Mouse (Mus musculus): ENCODE results near the gene Xrcc1. TPM values are rescaled to one million over a fixed set of nuclear protein-coding genes. Genes with fewer than 3 reads are reported as not detected.

The Xrcc1 gene
- total and polyA plus RNA-seq, 3 experiments, result 34.7 to 61.2 (median 36.8) TPM

DNA sequence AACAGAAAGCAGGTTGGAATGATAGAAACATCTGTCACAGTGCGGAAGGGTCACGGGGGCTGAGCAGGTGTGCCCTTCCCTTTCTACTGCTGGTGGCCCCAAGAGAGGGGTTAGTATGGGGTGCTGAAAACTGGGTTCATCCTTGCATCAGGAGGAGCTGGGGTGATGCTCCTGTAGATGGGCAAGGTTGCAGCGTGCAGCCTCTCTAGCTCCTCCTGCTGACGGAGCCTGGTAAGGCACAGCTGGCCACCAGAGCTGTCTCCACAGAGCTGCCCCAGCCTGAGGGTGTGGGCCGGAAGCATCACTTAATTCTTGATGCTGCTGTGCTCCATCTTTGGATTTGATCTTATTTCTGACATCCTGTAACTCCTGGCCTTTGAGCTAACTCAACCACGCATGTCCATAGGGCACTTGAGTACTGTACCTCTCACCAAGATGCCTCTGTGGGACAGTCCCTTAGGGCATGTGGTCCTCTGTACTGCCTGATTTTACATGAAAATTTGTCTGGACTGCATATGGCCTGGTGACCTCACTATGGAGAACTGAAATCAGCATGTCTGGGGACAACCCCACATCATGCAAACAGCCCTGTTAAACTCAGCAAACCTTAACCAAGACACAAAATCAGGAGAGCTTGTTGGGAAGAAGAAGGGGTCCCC lies 18.6 kb downstream of the Xrcc1 start:
- peak; percentile 66 for DNase-seq

DNA sequence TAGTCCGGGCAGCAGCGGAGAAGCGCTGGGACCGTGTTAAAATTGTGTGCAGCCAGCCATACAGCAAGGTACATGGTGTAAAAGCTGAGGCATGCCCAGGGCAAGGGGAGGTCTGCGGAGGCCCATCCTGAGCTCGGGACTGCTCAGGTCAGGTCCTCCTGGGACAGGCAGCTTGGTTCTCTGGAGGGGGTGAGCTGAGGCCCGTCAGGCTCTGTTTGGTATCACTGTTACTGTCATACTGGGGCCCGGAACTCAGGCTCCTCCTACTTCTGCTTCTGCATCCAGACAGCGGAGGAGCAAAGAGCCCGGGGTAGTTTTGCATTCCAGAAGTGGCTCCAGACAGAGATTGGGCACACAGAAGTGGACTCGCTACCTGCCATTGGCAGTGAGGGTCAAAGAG lies 19.5 kb downstream of the Xrcc1 start:
- no peak for DNase-seq

DNA sequence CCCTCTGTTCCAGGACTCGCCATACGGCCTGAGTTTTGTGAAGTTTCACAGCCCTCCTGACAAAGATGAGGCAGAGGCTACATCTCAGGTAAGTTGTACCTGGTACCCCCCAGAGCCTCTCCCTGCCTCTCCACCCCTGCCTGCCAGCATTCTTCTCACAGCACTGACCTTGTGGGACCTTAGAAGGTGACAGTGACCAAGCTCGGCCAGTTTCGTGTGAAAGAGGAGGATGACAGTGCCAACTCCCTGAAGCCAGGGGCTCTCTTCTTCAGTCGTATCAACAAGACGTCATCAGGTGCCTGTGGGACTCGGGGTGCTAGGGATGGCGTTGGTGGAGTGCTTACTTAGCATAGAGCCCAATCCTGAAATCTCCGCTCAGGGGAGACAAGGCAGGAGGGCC lies 20.1 kb downstream of the Xrcc1 start:
- DNase-seq, result no peak

DNA sequence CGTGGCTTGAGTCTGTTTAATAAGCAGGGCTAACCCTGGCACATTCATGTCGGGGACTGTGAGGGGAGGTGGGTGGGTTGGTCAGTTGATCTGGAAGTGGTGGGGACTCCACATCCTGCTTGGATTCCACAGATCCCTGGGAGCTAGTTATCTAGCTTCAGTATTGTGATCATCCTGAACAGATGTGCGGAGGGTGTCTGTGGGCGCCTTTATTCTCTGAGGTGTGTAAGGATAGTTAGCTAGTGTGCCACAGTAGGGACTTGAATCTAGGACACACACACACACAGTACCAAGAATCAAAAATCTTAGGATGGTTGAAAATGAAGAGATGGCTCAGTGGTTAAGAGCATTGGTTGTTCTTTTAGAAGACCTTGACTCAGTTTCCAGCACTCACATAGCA lies 22.4 kb downstream of the Xrcc1 start:
- DNase-seq, result no peak

DNA sequence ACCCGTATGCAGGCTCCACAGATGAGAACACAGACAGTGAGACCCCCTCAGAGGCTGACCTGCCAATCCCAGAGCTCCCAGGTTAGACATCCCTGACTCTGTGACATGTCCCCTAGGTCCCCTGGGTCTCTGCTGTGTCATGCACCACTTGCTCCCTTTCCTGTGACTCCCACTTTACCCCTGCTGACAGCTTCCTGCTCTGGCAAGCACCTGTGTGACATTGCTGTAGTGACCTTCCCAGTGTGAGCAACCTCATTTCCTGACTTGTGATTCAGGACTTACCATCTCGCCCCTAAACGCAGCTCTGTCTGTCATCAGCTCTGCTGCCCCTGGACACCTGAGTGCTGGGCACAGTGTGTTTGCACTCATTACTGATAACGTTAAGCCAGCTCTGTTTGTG lies 25.0 kb downstream of the Xrcc1 start:
- no peak for DNase-seq

DNA sequence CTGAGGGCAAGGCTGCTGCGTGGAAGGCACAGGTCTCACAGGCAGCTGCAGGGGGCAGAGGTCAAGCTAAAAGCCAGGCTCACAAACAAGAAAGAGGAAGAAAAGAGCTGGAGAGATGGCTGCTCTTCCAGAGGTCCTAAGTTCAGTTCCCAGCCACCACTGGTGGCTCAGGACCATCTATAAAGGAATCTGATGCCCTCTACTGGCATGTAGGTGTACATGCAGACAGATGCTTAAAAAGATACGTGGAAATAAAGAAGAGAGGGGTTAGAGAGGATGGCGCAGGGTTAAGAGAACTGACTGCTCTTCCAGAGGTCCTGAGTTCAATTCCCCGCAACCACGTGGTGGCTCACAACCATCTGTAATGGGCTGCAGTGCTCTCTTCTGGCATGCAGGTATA lies 26.4 kb downstream of the Xrcc1 start:
- DNase-seq, result no peak

DNA sequence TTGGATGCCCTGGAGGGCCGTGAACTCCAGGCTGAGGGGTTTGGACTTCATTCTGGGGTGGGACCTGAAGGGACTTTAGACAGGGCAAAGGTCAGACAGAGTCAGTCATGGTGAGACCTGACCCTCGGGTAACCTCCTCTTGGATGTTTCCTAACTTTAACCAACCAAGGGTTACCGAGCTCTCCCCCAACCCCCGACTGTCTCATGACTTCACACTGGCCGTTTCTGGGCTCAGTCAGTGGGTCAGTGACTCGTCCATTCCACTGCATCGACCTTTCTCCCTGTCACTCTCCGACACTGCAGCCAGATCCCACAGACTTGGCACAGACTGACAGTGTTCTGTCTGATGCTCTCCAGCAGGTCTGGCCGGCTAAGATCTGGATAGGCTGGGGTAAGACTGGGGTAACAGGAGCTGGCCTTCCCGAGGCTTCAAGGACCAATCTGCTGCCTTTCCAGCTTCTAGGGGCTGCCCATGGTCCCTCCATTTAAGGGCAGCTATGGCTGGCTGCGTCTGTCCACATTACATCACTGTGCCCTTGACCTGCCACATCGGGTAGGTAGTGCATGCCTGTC lies 28.2 kb downstream of the Xrcc1 start:
- peak; percentile 50 for DNase-seq

DNA sequence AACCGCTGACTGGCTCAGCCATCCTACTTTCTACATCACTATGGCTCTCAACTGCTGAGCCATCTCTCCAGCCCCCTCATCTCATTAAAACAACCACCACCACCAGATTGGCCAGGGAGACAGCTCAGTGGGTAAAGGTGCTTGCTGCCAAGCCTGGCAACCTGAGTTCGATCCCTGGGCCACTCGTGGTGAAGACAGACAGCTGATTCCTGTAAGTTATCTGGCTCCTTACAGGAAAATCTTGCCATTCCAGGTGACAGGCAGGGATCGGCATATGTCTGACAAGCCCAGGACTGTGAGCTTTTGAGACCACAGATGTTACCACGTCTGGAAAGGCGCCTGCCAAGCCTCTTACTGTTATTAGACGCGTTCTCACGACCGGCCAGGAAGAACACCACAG lies 31.7 kb downstream of the Xrcc1 start:
- no peak for DNase-seq

DNA sequence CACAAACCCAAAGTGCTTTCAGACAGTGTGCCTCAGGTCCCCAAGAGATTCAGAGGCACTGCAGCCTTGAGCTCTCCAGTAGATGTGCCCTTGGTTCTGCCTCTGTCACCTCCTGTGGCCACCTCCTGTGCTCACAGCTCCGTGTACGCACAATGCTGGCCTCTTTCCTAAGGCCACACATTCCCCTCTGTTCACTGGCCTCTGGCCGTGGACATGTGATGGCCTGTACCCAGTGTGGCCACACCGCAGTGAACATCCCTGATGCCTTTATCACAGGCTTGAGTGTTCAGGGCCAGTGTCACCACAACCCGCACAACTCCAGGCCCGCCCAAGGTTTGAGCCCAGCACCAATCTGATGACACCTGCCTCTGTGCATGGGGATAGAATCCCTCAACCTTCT lies 38.8 kb downstream of the Xrcc1 start:
- peak; percentile 61 for DNase-seq

DNA sequence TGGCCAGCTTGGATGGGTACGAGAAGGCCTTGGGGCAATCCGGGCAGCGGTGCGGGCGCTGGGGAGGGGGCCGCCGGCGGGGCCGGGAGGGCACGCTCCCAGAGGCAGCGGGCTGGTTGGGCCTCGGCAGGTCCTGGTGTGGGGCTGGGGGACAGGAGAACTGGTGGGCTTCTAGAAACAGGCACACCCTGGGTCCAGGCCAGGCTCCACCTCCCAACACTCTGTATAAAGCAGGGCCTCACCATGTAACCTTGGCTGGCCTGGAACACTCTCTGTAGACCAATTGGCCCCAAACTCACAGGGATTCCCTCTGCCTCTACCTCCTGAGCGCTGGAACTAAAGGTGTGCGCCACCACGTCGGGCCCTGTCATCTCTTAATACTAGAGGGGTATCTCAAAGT lies 39.9 kb downstream of the Xrcc1 start:
- DNase-seq, result no peak

DNA sequence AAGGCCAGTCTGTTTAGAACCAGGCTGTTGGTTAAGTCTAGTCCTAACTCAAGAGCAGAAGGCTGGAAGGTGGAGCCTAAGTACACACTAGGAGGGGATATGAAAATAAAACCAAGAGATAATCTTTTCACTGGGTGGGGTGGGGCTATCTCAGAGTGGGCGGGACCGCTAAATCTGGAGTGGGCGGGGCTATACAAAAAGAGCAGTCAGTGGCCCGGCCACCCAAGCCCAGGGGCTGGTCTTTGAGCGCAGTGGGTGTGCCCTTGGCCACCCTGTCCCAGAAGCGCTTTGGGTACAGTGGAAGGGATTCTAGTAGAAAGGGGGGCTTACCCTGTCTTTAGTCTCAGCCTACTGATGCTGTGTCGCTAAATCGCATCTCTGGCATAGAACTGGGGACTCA lies 40.7 kb downstream of the Xrcc1 start:
- no peak for DNase-seq

DNA sequence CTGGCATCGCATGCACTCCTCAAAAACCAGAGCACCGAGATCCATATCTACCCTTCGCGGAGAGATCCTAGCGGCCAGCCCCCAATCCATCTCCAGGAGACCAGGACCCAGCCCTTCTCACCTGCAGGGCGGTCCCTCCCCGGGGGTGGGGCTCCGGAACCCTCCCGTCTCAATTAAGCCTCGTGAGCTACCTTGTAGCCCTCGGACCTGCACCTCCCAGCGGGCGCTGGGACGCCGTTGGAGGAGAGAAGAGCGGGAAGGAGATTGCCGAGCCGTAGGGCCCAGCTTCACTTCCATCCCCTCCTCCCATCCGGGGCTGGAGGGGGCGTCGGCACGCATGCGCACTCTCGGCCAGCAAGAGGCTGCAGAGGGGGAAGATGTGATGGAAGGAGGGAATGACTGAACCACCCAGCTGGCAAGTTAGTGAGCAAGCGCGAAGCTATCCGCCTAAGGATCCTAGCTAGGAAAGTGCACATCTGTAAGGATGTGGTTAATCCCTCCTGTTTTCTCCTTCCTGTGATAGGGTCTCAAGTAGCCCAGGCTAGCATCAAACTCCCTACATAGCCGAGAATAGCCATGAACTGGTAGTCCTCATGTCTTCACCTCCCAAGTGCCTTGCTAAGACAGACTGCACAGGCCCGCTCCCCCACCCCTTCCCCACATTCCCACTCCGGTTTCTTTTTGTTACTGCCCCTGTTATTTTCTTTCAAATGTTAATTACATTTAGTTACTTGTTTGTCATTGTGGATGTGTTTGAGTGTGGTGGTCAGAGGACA lies 41.4 kb downstream of the Xrcc1 start, which contains the start of the genes Ethe1 and Zfp575:
TSS of gene Ethe1 (plus strand) at position 214 of the 776 bp plus-strand sequence.
TSS of gene Zfp575 (minus strand) at position 312 of the 776 bp plus-strand sequence.
- DNase-seq, result no peak

DNA sequence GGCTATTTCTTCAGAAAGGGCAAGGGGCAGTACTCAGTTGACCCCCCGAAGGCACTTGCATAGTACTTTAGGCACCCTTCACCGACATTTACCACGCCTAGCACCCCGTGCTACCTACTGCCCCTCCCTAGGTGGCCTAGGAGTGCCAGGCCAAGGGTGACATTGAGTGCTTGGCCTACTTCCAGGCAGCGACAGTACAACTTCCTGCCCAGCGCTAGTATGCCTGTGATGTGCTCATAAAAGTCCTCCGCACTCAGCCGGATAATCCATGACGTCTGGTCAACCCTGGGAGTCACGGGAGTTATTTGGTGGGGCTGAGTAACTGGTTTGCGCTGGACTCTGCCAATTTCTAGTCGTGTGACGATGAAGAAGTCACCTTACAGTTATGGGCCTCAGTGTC lies 42.2 kb downstream of the Xrcc1 start:
- DNase-seq, result peak; percentile 78

DNA sequence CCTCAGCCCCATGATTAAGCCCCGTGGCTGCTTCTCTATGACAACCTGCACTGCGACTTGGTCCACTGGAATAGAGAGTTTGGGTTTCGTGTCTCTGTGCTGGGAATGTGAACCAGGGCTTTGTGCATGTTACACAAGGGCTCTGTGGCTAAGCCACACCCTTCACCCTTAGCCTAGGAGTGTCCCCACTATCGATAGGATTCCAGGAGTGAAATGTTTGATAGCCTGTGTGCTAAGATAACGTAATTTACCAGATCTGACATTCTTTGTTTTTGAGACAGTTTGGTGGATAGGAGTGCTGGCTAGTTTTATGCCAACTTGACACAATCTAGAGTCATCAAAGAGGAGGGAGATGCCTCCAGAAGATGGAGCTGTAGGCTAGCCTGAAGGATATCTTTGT lies 45.6 kb downstream of the Xrcc1 start:
- DNase-seq, result no peak

DNA sequence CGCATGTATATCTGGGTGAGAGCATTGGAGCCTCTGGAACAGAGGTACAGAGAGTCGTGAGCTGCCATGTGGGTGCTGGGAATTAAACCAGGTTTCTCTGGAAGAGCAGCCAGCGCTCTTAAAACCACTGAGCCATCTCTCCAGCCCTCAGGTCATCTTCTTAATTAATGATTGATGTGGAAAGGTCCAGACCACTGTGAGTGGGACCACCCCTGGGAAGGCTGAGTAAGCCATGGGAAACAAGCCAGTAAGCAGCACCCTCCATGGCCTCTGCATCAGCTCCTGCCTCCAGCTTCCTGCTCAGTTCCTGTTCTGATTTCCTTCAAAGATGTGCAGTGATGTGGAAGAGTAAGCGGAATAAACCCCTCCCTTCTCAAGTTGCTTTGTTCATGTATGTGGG lies 46.1 kb downstream of the Xrcc1 start:
- DNase-seq, result no peak

DNA sequence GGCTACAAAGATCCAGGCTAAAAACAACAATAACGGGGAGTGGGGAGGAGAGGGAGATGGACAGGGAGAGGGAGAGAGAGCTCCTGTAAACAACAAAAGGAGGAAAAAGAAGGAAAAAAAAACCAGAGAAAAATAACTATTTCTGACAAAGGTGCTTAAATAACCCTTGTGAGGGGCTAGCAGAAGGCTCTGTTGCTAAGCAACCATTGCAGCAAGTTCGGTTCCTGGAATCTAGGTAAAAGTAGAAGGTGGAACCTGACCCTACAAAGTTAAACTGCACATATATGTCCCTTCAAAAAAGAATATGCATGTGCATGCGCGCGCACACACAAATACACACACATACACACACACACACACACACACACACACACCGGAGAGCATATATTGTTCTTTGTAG lies 46.7 kb downstream of the Xrcc1 start:
- no peak for DNase-seq

DNA sequence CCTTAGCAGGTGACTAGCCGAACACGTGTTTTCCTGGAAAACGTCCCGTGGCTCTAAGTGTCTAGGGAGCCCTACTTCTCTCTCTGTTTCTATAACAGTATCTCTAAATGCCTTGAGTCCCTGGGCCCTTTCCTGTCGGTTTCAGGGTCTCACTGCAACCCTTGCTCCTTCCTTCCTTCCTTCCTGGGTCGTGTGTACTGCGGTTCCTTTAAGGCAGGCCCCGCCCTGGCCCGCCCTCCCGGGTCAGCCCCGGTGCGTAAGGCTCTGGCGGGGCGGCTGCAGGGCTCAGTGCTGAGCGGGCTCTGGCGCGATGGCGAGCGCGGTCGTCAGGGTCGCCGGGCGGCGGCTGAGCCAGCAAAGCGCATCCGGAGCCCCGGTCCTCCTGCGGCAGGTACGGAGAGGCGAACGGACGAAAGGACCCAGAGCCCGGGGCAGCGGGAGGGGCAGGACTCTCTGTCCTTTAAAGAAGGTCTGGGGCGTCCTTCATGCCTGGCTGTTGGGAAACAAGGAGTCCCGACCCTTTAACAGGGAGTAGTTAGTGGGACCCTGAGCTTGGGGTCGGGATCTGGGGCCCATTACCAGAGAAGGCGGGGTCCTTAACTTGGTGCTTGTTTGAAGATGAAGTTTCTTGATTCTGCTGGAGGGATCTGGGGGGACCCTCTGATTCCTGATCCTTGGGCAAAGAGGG lies 47.7 kb downstream of the Xrcc1 start:
- DNase-seq, result peak; percentile 90

DNA sequence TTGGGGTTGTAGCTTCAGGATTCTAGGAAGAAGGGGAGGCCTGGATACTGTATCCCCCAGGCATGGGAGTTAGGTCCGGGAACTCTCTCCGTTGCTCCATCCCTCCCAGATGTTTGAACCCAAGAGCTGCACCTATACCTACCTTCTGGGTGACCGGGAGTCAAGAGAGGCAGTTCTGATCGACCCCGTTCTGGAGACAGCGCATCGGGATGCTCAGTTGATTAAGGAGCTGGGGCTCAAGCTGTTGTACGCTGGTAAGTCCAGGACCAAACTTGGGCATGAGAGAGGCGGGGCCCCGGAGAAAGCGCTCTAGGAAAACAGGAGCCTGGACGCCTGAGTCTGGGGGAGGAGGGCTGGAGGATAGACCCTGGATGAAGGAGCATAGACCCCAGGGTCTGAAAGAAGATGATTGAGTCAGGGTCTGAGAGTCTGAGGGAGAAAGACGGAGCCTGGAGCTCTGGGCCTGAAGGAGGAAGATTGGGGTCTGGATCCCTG lies 48.3 kb downstream of the Xrcc1 start:
- DNase-seq, result no peak

DNA sequence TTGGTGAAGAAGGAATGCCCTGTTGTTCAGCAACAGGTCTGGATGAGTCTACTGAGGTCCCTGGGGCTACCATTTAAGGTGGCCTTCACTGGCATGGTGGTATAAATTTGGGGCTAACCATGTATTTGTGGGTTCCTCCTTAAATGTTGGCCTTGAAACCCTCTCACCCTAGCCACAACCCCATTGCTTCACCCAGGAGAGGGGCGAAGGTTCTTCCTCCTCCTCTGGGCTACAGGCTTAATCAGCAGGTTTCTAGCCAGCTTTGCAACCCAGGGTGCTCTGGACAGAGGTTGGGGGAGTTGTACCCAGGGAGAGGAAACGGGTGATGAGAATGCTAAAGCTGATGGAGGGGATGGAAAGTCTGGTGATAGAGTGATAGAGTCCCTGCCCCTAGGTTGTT lies 49.4 kb downstream of the Xrcc1 start:
- DNase-seq, result no peak

DNA sequence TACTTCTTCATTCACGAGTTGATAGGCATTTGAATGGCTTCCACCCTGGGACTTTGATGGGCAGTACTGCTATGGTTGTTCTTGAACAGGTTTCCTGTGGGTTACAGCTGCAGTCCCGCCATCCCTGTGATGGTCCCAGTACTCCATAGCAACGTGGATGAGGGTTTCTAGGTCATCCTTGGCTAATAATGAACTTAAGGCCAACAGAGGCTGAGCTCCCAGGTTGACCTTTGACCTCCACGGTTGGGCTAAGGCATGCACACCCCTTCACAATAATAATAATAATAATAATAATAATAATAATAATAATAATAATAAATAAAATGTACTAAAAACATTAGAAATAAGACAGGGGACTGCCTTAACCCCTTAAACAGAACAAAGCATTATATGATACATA lies 52.0 kb downstream of the Xrcc1 start:
- no peak for DNase-seq

DNA sequence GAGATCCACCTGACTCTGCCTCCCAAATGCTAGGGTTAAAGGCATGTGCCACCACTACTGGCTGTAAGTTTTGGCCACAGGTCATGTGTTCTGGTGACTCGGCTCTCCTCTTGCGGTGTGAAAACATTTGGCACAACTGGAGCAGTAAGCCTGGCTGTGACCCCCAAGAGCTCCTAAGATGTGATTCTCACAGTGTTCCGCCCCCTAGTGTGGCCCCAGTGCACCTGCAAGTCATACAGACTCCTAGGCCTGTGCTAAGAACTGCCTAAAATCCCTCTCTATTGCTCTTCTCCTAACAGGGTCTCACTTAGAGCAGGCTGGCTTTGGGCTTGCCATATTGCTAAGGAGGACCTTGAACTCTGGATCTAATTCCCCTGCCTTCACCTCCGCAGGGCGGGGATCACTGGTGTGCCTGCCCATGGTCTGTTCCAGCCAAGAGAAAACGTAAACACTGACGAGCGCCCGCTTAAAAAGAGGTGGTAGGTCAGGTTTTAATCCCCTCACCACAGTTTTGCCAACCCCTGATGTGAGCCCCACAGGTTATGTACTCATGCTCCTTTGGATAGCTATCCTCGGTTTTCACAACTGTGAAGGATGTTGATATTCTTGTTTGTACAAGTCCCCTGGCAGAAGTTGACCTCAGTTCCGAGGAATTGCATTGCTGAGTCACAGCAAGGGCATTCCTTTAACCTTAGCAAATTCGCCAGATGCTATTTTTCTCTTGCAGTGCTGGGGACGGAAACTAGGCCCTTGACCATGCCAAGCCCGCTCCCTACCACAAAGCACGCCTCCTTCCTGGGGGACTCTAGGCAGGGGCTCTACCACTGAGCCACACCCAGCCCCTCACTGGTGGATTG lies 53.4 kb downstream of the Xrcc1 start:
- DNase-seq, result peak; percentile 68
